Mouse (Mus musculus) T-helper 2 cell (primary cell): ENCODE data around the gene Asb13.

Source experiments
- in situ Hi-C: fragments of 300-600 bp; cut with MboI, MseI; formaldehyde crosslinking; loops from one replicate; pipeline ENCODE4 v1.15.1; 2025; ENCODE audit warnings: high pct_unique_total_duplicates

Gene Asb13

GRCm38 (mm10) chr13:3633895-3634811 lies at the start of gene Asb13:
TSS of gene Asb13 (plus strand) at chr13:3634032.
- in situ Hi-C loops, result no loop called here

- in situ Hi-C loops, result no loop called here
Observed at GRCm38 (mm10) chr13:3590789-3591188, 43.0 kb upstream of the Asb13 start.

GRCm38 (mm10) chr13:3594311-3594710 lies 39.5 kb upstream of the Asb13 start:
- in situ Hi-C loops, result no loop called here

GRCm38 (mm10) chr13:3596232-3596631 lies 37.6 kb upstream of the Asb13 start:
- in situ Hi-C loops, result no loop called here

GRCm38 (mm10) chr13:3609780-3610117 lies 24.1 kb upstream of the Asb13 start:
- in situ Hi-C loops, result no loop called here

GRCm38 (mm10) chr13:3610118-3610794 lies 23.6 kb upstream of the Asb13 start:
- in situ Hi-C loops, result no loop called here

- in situ Hi-C loops, result no loop called here
Observed at GRCm38 (mm10) chr13:3610795-3611438, 22.9 kb upstream of the Asb13 start, which contains the start of gene Fam208b. TSS of gene Fam208b (minus strand) at chr13:3611108.

- in situ Hi-C loops, result no loop called here
Observed at GRCm38 (mm10) chr13:3627139-3627538, 6.7 kb upstream of the Asb13 start.

- in situ Hi-C loops, result no loop called here
Observed at GRCm38 (mm10) chr13:3628102-3628501, 5.7 kb upstream of the Asb13 start.

GRCm38 (mm10) chr13:3632551-3632950 lies 1.3 kb upstream of the Asb13 start:
- in situ Hi-C loops, result no loop called here

- in situ Hi-C loops, result no loop called here
Observed at GRCm38 (mm10) chr13:3633131-3633530, 701 bp upstream of the Asb13 start.

- in situ Hi-C loops, result no loop called here
Observed at GRCm38 (mm10) chr13:3635076-3635475, 1.2 kb downstream of the Asb13 start.

GRCm38 (mm10) chr13:3636797-3637196 lies 3.0 kb downstream of the Asb13 start:
- in situ Hi-C loops, result no loop called here

- in situ Hi-C loops, result no loop called here
Observed at GRCm38 (mm10) chr13:3642049-3642448, 8.2 kb downstream of the Asb13 start.

- in situ Hi-C loops, result no loop called here
Observed at GRCm38 (mm10) chr13:3642538-3642937, 8.7 kb downstream of the Asb13 start.

- in situ Hi-C loops, result no loop called here
Observed at GRCm38 (mm10) chr13:3644871-3645270, 11.0 kb downstream of the Asb13 start.

GRCm38 (mm10) chr13:3645919-3646318 lies 12.1 kb downstream of the Asb13 start:
- in situ Hi-C loops, result no loop called here

- in situ Hi-C loops, result no loop called here
Observed at GRCm38 (mm10) chr13:3646566-3646965, 12.7 kb downstream of the Asb13 start.

GRCm38 (mm10) chr13:3650569-3650968 lies 16.7 kb downstream of the Asb13 start:
- in situ Hi-C loops, result no loop called here

- in situ Hi-C loops, result no loop called here
Observed at GRCm38 (mm10) chr13:3654432-3654831, 20.6 kb downstream of the Asb13 start.

- in situ Hi-C loops, result loop anchor here (5.0 to 10.0 kb wide), 2 partner anchors 238 to 525 kb away; no protein-coding TSS in a partner anchor
Observed at GRCm38 (mm10) chr13:3659163-3660160, 25.6 kb downstream of the Asb13 start.
